Mouse (Mus musculus) left cerebral cortex, postnatal 14 days (tissue): ENCODE data around the gene Slc4a3. TPM values are rescaled to one million over a fixed set of nuclear protein-coding genes. Genes with fewer than 3 reads are reported as not detected.

Experiments
- DNase-seq, 2 experiments: peaks; one replicate each; pipeline ENCODE4 v3.0.0; 2021 to 2022; ENCODE audit warnings: low spot score in 2 of 2, mixed read lengths in 1 of 2
- intact Hi-C: fragments of 180-260 bp; cut with DNase I; formaldehyde crosslinking; loops from one replicate; pipeline ENCODE4 v1.15.1; 2025
- total RNA-seq, 2 experiments: library from RNA; stranded (reverse); gene quantifications; 2 replicates each; pipeline ENCODE4 v1.2.3; 2021

The Slc4a3 gene
- total RNA-seq, 2 experiments from 2014 or later = 180 to 195 TPM

- intact Hi-C loops = no loop called here
- DNase-seq = no peak
These were observed 11.0 kb downstream of the Slc4a3 start for GRCm38 (mm10) chr1:75557041-75557440.

GRCm38 (mm10) chr1:75558388-75559178 lies 12.5 kb downstream of the Slc4a3 start:
- intact Hi-C loops = loop anchor here (1.0 kb wide), 1 partner anchor 81 kb away; no protein-coding TSS in a partner anchor
- no peak for DNase-seq

- DNase-seq = peak; percentile 97
- intact Hi-C loops = loop anchor here (1.0 kb wide), 1 partner anchor 82 kb away; no protein-coding TSS in a partner anchor
These were observed 13.3 kb downstream of the Slc4a3 start for GRCm38 (mm10) chr1:75559212-75559925.

GRCm38 (mm10) chr1:75560206-75560913 lies 14.3 kb downstream of the Slc4a3 start:
- intact Hi-C loops = no loop called here
- no peak for DNase-seq

GRCm38 (mm10) chr1:75561221-75561897 lies 15.3 kb downstream of the Slc4a3 start:
- no peak for DNase-seq

GRCm38 (mm10) chr1:75561898-75562238 lies 15.8 kb downstream of the Slc4a3 start:
- intact Hi-C loops = no loop called here
- DNase-seq = no peak

More at GRCm38 (mm10) chr1:75561221-75561897, 15.3 kb downstream of the Slc4a3 start:
- intact Hi-C loops = no loop called here

GRCm38 (mm10) chr1:75564102-75564501 lies 18.0 kb downstream of the Slc4a3 start:
- intact Hi-C loops = no loop called here

GRCm38 (mm10) chr1:75564916-75565315 lies 18.9 kb downstream of the Slc4a3 start:
- intact Hi-C loops = no loop called here

More at GRCm38 (mm10) chr1:75564102-75564501, 18.0 kb downstream of the Slc4a3 start:
- DNase-seq = no peak

GRCm38 (mm10) chr1:75565616-75566015 lies 19.6 kb downstream of the Slc4a3 start:
- intact Hi-C loops = no loop called here
- peak in 1 of 2 experiments; percentile 59 for DNase-seq

More at GRCm38 (mm10) chr1:75564916-75565315, 18.9 kb downstream of the Slc4a3 start:
- no peak for DNase-seq

GRCm38 (mm10) chr1:75570403-75570802 lies 24.3 kb downstream of the Slc4a3 start:
- no peak for DNase-seq
- intact Hi-C loops = no loop called here

GRCm38 (mm10) chr1:75572776-75573175 lies 26.7 kb downstream of the Slc4a3 start:
- no peak for DNase-seq
- intact Hi-C loops = no loop called here

- intact Hi-C loops = no loop called here
- DNase-seq = no peak
These were observed 27.6 kb downstream of the Slc4a3 start for GRCm38 (mm10) chr1:75573715-75574114.

GRCm38 (mm10) chr1:75574476-75575310 lies 28.6 kb downstream of the Slc4a3 start:
- DNase-seq = no peak
- intact Hi-C loops = no loop called here

- DNase-seq = no peak
- intact Hi-C loops = no loop called here
These were observed 36.0 kb downstream of the Slc4a3 start for GRCm38 (mm10) chr1:75581936-75582624.

- intact Hi-C loops = no loop called here
These were observed 36.5 kb downstream of the Slc4a3 start for GRCm38 (mm10) chr1:75582625-75582956.

GRCm38 (mm10) chr1:75583034-75583433 lies 37.0 kb downstream of the Slc4a3 start:
- DNase-seq = no peak
- intact Hi-C loops = no loop called here

More at GRCm38 (mm10) chr1:75582625-75582956, 36.5 kb downstream of the Slc4a3 start:
- no peak for DNase-seq

GRCm38 (mm10) chr1:75586791-75587190 lies 40.7 kb downstream of the Slc4a3 start:
- intact Hi-C loops = no loop called here
- no peak for DNase-seq
